In the genomic region with DNA sequence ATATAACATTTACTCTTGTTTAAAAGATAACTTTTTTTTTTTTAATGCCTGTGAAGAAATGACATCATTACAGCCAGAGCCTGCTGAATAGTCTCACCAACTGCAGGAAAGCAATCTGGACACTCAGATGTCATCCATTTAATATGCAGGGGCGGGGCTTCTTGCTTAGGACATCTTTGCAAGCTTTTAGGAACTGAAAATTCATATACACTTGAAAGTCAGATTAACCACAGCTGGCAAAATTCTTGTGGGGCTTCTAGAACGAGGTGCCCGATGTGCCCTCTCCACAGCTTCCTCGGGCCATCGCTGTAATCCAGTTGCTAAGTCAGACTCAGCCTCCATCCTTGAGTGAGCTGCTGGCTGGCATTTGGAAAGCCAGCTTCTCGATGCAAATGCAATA, we compare ENCODE assay signal across 27 mouse cellular contexts.
DNase-seq lines count a peak whose midpoint lies in the region; ATAC-seq and TF ChIP-seq lines count a peak whose summit lies in the region.
"Had no signal": no experiment of that assay in that cellular context is flagged by ENCODE, and none has a peak within 500 bp of the region (broad histone marks: within the 10 kb centered on the region; RNA-seq: fewer than 3 reads in every experiment).

No protein-coding gene starts in this region.

- no peak overlapping the region for H3K9ac ChIP-seq in hindbrain, embryonic 12.5 days
- H3K9ac ChIP-seq: embryonic facial prominence, embryonic 12.5 days; forebrain, embryonic 12.5 days; forebrain, embryonic 15.5 days; heart, embryonic 12.5 days; heart, embryonic 15.5 days; hindbrain, embryonic 15.5 days had no signal

- no peak overlapping the region for H3K4me3 ChIP-seq in layer of hippocampus, adult 2 months
- no peak overlapping the region for H3K4me3 ChIP-seq in hindbrain, embryonic 12.5 days
- H3K4me3 ChIP-seq: embryonic facial prominence, embryonic 12.5 days; erythroblast, embryonic 14.5 days; forebrain, embryonic 12.5 days; forebrain, embryonic 15.5 days; gastrocnemius, adult 2 months; heart, adult 2 months; heart, embryonic 12.5 days; heart, embryonic 15.5 days; hindbrain, embryonic 15.5 days had no signal

- no peaks in the 10 kb centered on the region for H3K4me1 ChIP-seq in hindbrain, embryonic 12.5 days
- H3K4me1 ChIP-seq: embryonic facial prominence, embryonic 12.5 days; forebrain, embryonic 12.5 days; forebrain, embryonic 15.5 days; heart, embryonic 12.5 days; heart, embryonic 15.5 days; hindbrain, embryonic 15.5 days had no signal

- no peaks in the 10 kb centered on the region for H3K9me3 ChIP-seq in hindbrain, embryonic 12.5 days (replicated peaks)
- H3K9me3 ChIP-seq: embryonic facial prominence, embryonic 12.5 days; forebrain, embryonic 12.5 days; forebrain, embryonic 15.5 days; heart, embryonic 12.5 days; heart, embryonic 15.5 days; hindbrain, embryonic 15.5 days had no signal

- peak; percentile 86 for ATAC-seq in frontal cortex, adult (ENCODE audit: low TSS enrichment)
- ATAC-seq in common myeloid progenitor, adult 5-6 weeks (replicated peaks; ENCODE audit: low read depth, poor library complexity, severe bottlenecking) = peak; percentile 52; the same call in 1 of the 2 replicates
- peak; percentile 66 for ATAC-seq in megakaryocyte, adult 5-6 weeks (ENCODE audit: poor library complexity, severe bottlenecking)
- ATAC-seq in hindbrain, embryonic 12.5 days (ENCODE audit: low FRiP score) = no peak
- ATAC-seq: activated CD4-positive, CD25-positive, alpha-beta regulatory T cell, adult 4 months; forebrain, embryonic 15.5 days; intestine, postnatal 0 days had no signal

- H3K27me3 ChIP-seq in hindbrain, embryonic 12.5 days = no peaks in the 10 kb centered on the region
- H3K27me3 ChIP-seq: embryonic facial prominence, embryonic 12.5 days; forebrain, embryonic 12.5 days; forebrain, embryonic 15.5 days; heart, embryonic 12.5 days; heart, embryonic 15.5 days; hindbrain, embryonic 15.5 days had no signal

- no peak for DNase-seq in frontal cortex, adult 2 months (ENCODE audit: extremely low spot score in 1 of 2, low spot score in 1 of 2)
- DNase-seq in layer of hippocampus, adult 2 months (ENCODE audit: low spot score in 2 of 2) = no peak
- DNase-seq in layer of hippocampus, postnatal 25 days (ENCODE audit: extremely low spot score in 1 of 2, low spot score in 1 of 2) = no peak
- no peak for DNase-seq in urinary bladder, postnatal 36 days (ENCODE audit: low spot score in 2 of 2)
- DNase-seq: adrenal gland, adult 8-10 months; adrenal gland, postnatal 36 days; cerebellum, adult 8-10 months; cerebellum, postnatal 10 days; cerebellum, postnatal 36 days; gastrocnemius, adult 2 months; gastrocnemius, postnatal 14 days; heart, adult 2 months; heart, postnatal 10 days; heart, postnatal 36 days had no signal

- no peak overlapping the region for H3K4me2 ChIP-seq in hindbrain, embryonic 12.5 days (replicated peaks)
- H3K4me2 ChIP-seq: embryonic facial prominence, embryonic 12.5 days; forebrain, embryonic 12.5 days; forebrain, embryonic 15.5 days; heart, embryonic 12.5 days; heart, embryonic 15.5 days; hindbrain, embryonic 15.5 days had no signal

- 87% methylated on average over 6 of the region's 6 CpGs for WGBS in hindbrain, embryonic 12.5 days

- no peak for TF ChIP-seq CTCF in layer of hippocampus, adult 2 months (conservative IDR thresholded peaks at IDR 0.05)

- 0 out of 2 replicates have a peak overlapping the region, but pooled peaks have one; percentile 24 for H3K27ac ChIP-seq in layer of hippocampus, adult 2 months
- H3K27ac ChIP-seq in hindbrain, embryonic 12.5 days = no peak overlapping the region
- H3K27ac ChIP-seq: embryonic facial prominence, embryonic 12.5 days; forebrain, embryonic 12.5 days; forebrain, embryonic 15.5 days; gastrocnemius, adult 2 months; heart, adult 2 months; heart, embryonic 15.5 days; hindbrain, embryonic 15.5 days had no signal

- no peaks in the 10 kb centered on the region for H3K36me3 ChIP-seq in hindbrain, embryonic 12.5 days
- H3K36me3 ChIP-seq: embryonic facial prominence, embryonic 12.5 days; forebrain, embryonic 12.5 days; forebrain, embryonic 15.5 days; heart, embryonic 12.5 days; heart, embryonic 15.5 days had no signal
